15 mouse cellular contexts compared by ENCODE assay signal in the genomic region with DNA sequence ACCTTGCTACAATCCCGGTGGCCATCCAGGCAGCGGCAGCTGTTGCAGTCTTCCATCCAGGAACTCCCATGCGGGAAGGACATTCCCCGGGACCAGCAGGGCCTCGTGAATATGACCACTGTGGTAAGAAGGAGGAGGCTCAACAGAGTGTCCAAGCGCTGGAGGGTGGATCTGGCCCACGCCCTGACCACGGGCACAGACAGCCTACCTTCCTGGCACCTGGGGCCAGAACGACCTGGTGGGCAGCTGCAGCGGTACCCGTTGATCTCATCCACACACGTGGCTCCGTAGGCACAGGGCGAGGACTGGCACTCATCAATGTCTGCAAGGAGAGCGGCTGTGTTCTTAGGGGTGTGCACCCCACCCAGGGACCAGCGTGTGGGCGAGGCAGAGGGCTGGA. TPM values are rescaled to one million over a fixed set of nuclear protein-coding genes. Genes with fewer than 3 reads are reported as not detected.
A peak's percentile ranks its signal among the peaks of the same experiment; 100 is the strongest.
DNase-seq lines count a peak whose midpoint lies in the region.
"Had no signal": no experiment of that assay in that cellular context is flagged by ENCODE, and none has a peak within 500 bp of the region (broad histone marks: within the 10 kb centered on the region; RNA-seq: fewer than 3 reads in every experiment).

No protein-coding gene starts in this region.

- H3K36me3 ChIP-seq in heart, embryonic 10.5 days, result peaks cover 74% of the 10 kb centered on the region
- H3K36me3 ChIP-seq: G1E had no signal

- WGBS in heart, embryonic 10.5 days, result 85% methylated on average over 17 of the region's 17 CpGs

- H3K4me3 ChIP-seq in heart, embryonic 10.5 days, result no peak overlapping the region

- peaks cover 94% of the 10 kb centered on the region for H3K27me3 ChIP-seq in heart, embryonic 10.5 days (ENCODE audit: insufficient read depth, poor library complexity, severe bottlenecking)
- H3K27me3 ChIP-seq: Patski had no signal

- peaks cover 28% of the 10 kb centered on the region for H3K4me1 ChIP-seq in heart, embryonic 10.5 days

- H3K27ac ChIP-seq in heart, embryonic 10.5 days, result no peak overlapping the region

- DNase-seq in heart, adult 11 months, result peak; percentile 91
- DNase-seq in heart, embryonic 10.5 days (ENCODE audit: low spot score), result no peak
- DNase-seq: adrenal gland, adult 2 months; adrenal gland, adult 8-10 months; adrenal gland, postnatal 10 days; adrenal gland, postnatal 14 days; adrenal gland, postnatal 25 days; adrenal gland, postnatal 36 days; B cell, adult 2 months; cerebellum, adult 11 months; cerebellum, adult 11-12 months; cerebellum, adult 18-20 months; cerebellum, adult 2 months had no signal

- H3K9me3 ChIP-seq in heart, embryonic 10.5 days, result 0 out of 2 replicates have a peak, but pooled peaks cover 2% of the 10 kb centered on the region
- H3K9me3 ChIP-seq: G1E had no signal

RNA-seq across cellular contexts. Expression of a gene that starts 17.9 kb away (rescaled TPM):
- 2.0 and 3.6 TPM in 2 replicates for polyA plus RNA-seq in heart, embryonic 10.5 days (2016; fragmentation: Nextera tagmentation; extraction: Ambion mirVana)

RNA-seq across cellular contexts. Expression of a gene that starts 30.2 kb away (rescaled TPM):
- 48.6 and 65.5 TPM in 2 replicates for polyA plus RNA-seq in heart, embryonic 10.5 days (2016; fragmentation: Nextera tagmentation; extraction: Ambion mirVana)

RNA-seq across cellular contexts. Expression of a gene that starts 43.7 kb away (rescaled TPM):
- 0.11 TPM in 1 of 2 replicates, not detected in the other for polyA plus RNA-seq in heart, embryonic 10.5 days (2016; fragmentation: Nextera tagmentation; extraction: Ambion mirVana)
- polyA plus RNA-seq: Patski had no signal
